Mouse (Mus musculus) forebrain, postnatal 0 days (tissue): ENCODE measurements at regions not wholly inside any gene's neighbourhood (a gene's known extent, or its start where the extent isn't known, plus 50 kb on each side); places are given as distances from the start of the nearest gene placed in this dataset.
A peak's percentile ranks its signal among the peaks of the same experiment; 100 is the strongest.

Experiments used
- ATAC-seq: fragments of 200-750 bp; cut with Nextera tagmentation; 2 replicates; pipeline ENCODE4 v1.8.0; 2017; ENCODE audit warnings: mild to moderate bottlenecking, moderate library complexity
- DNase-seq: peaks from one replicate; pipeline ENCODE4 v3.0.0-alpha.2; 2015
- H3K27ac ChIP-seq: fragments of 300-500 bp; sonication (generic); 2 replicates; pipeline ENCODE4 v1.5.1; 2014; ENCODE audit warnings: low read depth, mild to moderate bottlenecking, antibody characterized with exemption, low read length, moderate library complexity, mixed read lengths
- H3K27me3 ChIP-seq: fragments of 300-500 bp; sonication (generic); 2 replicates; pipeline ENCODE4 v1.6.1; 2014; ENCODE audit warnings: mild to moderate bottlenecking, low read length, mixed read lengths; ENCODE audit not compliant: insufficient read depth
- H3K36me3 ChIP-seq: fragments of 300-500 bp; sonication (generic); 2 replicates; pipeline ENCODE4 v1.6.1; 2014; ENCODE audit warnings: mild to moderate bottlenecking, moderate library complexity; ENCODE audit not compliant: insufficient read depth
- H3K4me1 ChIP-seq: fragments of 300-500 bp; sonication (generic); 2 replicates; pipeline ENCODE4 v1.6.1; 2014; ENCODE audit warnings: antibody characterized with exemption; ENCODE audit not compliant: insufficient read depth
- H3K4me2 ChIP-seq: fragments of 300-500 bp; sonication (generic); 2 replicates; pipeline ENCODE4 v1.6.1; 2014; ENCODE audit warnings: low read depth, mild to moderate bottlenecking, moderate library complexity
- H3K4me3 ChIP-seq: fragments of 300-500 bp; sonication (generic); 2 replicates; pipeline ENCODE4 v1.5.1; 2014; ENCODE audit warnings: low read depth, low read length, mixed read lengths
- H3K9ac ChIP-seq: fragments of 300-500 bp; sonication (generic); 2 replicates; pipeline ENCODE4 v1.6.1; 2014; ENCODE audit warnings: mild to moderate bottlenecking
- H3K9me3 ChIP-seq: fragments of 300-500 bp; sonication (generic); 2 replicates; pipeline ENCODE4 v1.6.1; 2016; ENCODE audit warnings: low read length
- CTCF ChIP-seq: sonication (generic); IDR thresholded peaks from 2 replicates; pipeline ENCODE4 v1.5.1; 2016; ENCODE audit warnings: antibody characterized with exemption, control low read depth, low read depth
- WGBS: fragments of 180-500 bp; shearing (Covaris S2); extraction: QIAGEN DNeasy Blood & Tissue Kit; methylation state at CpG from one replicate; pipeline ENCODE4 v1.1.7; 2014; 5-methylcytosine and 5-hydroxymethylcytosine counted together

DNA sequence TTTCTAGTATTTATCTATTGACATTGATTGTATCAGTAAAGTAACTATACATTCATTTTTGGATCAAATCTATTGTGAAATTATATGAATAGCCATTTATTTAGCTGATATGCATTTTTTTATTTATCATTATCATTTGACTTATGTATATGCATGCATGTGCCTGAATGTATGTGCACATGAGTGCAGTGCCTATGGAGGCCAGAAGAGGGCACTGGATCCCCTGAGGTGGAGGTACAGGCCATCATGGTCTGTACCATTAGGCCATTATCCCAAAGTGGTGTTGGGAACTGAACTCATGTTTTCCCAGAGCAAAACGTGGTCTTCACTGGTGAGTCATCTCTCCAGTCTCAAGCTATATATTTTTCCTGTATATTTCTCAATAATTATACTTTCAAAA is 63.5 kb upstream of the Nrsn1 start:
- Histone ChIP-seq H3K4me2 (no peak overlapping the region), H3K27ac (no peak overlapping the region), H3K4me3 (no peak overlapping the region), H3K36me3 (no peaks in the 10 kb centered on the region), H3K4me1 (no peaks in the 10 kb centered on the region), H3K9me3 (no peaks in the 10 kb centered on the region), H3K27me3 (no peaks in the 10 kb centered on the region), H3K9ac (no peak overlapping the region)
- DNase-seq: no peak
- peak; percentile 21; the same call in 1 of the 2 replicates for TF ChIP-seq CTCF
- WGBS: 71% methylated on average over 1 of the region's 1 CpGs
- no peak for ATAC-seq
